Mouse (Mus musculus) E14TG2a.4 (cell line): ENCODE data around the gene 9930022D16Rik.

ENCODE experiments used
- H3K27me3 ChIP-seq: 2 replicates; pipeline ENCODE4 v1.6.1; 2014; ENCODE audit warnings: low read length, control low read depth; ENCODE audit not compliant: insufficient read depth
- H3K36me3 ChIP-seq: 2 replicates; pipeline ENCODE4 v1.6.1; 2014; ENCODE audit warnings: low read length, control low read depth; ENCODE audit not compliant: insufficient read depth
- H3K4me1 ChIP-seq: replicated peaks from 2 replicates; pipeline ENCODE4 v1.6.1; 2014; ENCODE audit warnings: low read depth, low read length, control low read depth
- H3K4me3 ChIP-seq: replicated peaks from 2 replicates; pipeline ENCODE4 v1.5.1; 2014; ENCODE audit warnings: mild to moderate bottlenecking, low read length
- H3K9me3 ChIP-seq: 2 replicates; pipeline ENCODE4 v1.6.1; 2014; ENCODE audit warnings: low read length, control low read depth
- CTCF ChIP-seq: conservative IDR thresholded peaks from 2 replicates; pipeline ENCODE4 v1.5.1; 2014; ENCODE audit warnings: low read length
- NANOG ChIP-seq: IDR thresholded peaks from 2 replicates; pipeline ENCODE4 v1.6.1; 2014; ENCODE audit warnings: borderline replicate concordance, low read length, mixed read lengths
- POU5F1 ChIP-seq: IDR thresholded peaks from 2 replicates; pipeline ENCODE4 v1.6.1; 2014; ENCODE audit warnings: low read length, borderline replicate concordance

The 9930022D16Rik gene

DNA sequence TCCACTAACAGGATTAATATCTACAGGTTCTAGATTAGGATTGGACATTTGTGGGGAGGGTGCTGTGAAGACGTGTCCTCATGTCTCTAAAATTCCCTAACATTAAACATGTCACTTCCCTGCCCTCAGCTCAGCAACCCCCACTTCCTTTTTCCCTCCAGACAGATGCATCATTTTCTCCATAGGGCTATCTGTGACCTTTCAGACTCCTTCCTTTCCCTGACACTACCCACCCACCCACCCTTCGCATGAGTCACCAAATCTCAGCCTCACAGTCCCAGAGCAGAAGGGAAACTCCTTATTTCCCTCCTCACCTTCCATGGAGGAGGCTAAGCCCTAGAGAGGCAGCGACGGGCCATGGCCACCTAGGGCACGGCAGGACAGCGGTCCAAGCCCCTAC, at the start of gene 9930022D16Rik:
TSS of gene 9930022D16Rik (plus strand) at position 301 of the 400 bp plus-strand sequence.
- no peaks in the 10 kb centered on the region for H3K9me3 ChIP-seq
- H3K36me3 ChIP-seq = no peaks in the 10 kb centered on the region
- no peak for TF ChIP-seq CTCF
- TF ChIP-seq NANOG = no peak
- no peak for TF ChIP-seq POU5F1
- no peak within 1 kb of the TSS for H3K4me3 ChIP-seq
- 0 out of 2 replicates have a peak, but pooled peaks cover 2% of the 10 kb centered on the region for H3K27me3 ChIP-seq
- H3K4me1 ChIP-seq = no peaks in the 10 kb centered on the region

DNA sequence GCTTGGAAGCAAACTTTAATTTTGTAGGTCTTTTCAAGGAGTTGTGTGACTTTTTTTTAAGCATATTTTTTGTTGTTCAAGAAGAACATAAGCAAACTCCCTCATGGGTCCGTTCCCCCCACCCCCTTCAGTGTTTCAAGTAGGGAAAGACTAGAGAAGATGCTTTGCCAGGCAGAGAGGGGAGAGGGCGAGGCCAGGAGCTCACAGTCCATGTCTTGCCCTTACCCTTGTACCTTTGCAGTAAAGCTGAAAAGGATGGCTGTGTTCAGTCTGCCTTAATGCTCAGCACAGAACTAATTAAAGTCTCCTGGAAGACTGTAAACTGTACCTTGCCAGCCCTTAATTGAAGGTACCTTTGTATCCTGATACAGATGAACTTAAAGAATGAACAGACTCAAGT, 49.4 kb upstream of the 9930022D16Rik start:
- H3K4me1 ChIP-seq = peaks cover 81% of the 10 kb centered on the region
- no peaks in the 10 kb centered on the region for H3K27me3 ChIP-seq
- H3K36me3 ChIP-seq = peaks cover 51% of the 10 kb centered on the region
- no peaks in the 10 kb centered on the region for H3K9me3 ChIP-seq
- TF ChIP-seq NANOG (no peak), POU5F1 (no peak), CTCF (no peak)
- H3K4me3 ChIP-seq = peak overlapping the region; percentile 94

DNA sequence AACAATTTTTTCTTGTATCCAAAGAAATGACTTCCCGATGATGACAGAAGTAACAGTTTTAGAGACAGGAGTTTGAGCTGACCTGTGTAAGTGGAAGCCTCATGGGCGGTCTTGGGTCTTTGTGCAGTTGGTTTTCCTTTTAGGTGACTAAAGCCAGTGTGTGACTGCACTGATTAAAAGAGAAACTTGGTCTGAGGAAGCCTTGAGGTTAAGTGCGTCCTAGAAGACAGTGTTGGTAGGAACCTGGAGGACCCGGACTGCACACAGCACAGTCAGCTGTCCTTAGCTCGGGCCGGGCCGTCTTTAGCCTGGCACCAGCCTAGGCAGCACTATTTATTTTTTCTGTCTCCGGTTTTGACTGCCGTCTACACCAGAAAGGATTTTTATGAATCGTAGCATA, 48.8 kb upstream of the 9930022D16Rik start:
- peaks cover 56% of the 10 kb centered on the region for H3K36me3 ChIP-seq
- H3K4me1 ChIP-seq = peaks cover 81% of the 10 kb centered on the region
- no peak overlapping the region for H3K4me3 ChIP-seq
- H3K27me3 ChIP-seq = no peaks in the 10 kb centered on the region
- TF ChIP-seq POU5F1 (no peak), NANOG (no peak), CTCF (no peak)
- no peaks in the 10 kb centered on the region for H3K9me3 ChIP-seq

DNA sequence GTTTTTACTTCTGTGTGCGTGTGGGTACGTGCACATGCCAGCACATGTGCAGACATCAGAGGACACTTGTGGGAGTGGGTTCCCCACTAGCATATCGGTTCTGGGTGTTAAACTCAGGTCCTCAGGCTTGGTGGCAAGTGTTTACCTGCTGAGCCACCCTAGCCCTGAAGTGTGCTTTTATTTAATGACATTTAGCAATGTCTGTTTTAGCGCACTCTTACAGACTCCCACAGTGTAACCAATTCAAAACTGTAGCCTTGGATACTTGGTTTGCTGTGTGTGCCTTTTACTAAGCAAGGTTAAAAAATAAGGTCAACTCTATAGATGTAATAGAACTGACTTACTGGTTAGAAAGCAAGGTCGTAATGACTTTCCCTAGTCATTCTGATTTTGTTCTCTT, 47.9 kb upstream of the 9930022D16Rik start:
- Histone ChIP-seq H3K36me3 (peaks cover 56% of the 10 kb centered on the region), H3K4me1 (peaks cover 79% of the 10 kb centered on the region), H3K27me3 (no peaks in the 10 kb centered on the region), H3K9me3 (no peaks in the 10 kb centered on the region), H3K4me3 (no peak overlapping the region)
- TF ChIP-seq CTCF = no peak
- TF ChIP-seq NANOG = no peak
- no peak for TF ChIP-seq POU5F1

DNA sequence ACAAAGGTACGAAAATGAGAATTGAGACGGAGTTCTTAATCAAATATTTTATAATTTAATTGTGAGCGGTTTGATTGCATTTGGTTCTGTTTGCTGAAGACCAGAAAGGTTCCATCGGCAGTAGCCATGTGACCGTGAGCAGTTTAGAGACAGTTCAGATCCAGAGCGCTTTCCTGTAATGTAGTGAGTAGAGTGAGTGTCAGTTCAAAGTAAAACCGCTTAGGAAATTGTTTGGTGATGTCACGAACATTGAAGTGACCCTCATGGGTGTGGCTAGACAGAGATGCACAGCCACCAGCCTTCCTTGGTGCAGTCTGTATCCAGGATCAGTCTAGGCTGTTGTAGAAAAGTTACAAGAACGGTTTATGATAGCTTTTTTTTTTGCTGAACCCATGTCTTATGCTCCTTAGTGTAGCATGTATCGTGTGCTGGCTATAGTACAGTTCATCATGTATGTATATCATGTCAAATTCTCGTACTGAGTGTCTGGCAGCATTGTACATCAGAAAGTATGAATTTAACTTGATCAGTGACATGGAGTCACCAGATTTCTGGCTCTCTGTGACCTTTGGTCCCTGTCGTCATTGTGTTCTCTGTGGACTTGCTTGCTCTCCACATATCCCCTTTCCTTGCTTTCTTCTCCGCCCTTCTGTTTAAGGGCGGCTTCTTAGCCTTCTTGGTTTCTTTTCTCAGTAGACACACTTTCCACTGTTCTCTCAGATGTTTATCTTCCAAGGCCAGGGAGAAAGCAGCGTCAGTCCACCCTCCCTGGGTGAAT, 46.7 kb upstream of the 9930022D16Rik start:
- Histone ChIP-seq H3K27me3 (no peaks in the 10 kb centered on the region), H3K9me3 (no peaks in the 10 kb centered on the region), H3K36me3 (peaks cover 61% of the 10 kb centered on the region), H3K4me1 (peaks cover 78% of the 10 kb centered on the region), H3K4me3 (no peak overlapping the region)
- TF ChIP-seq CTCF (no peak), POU5F1 (no peak)

DNA sequence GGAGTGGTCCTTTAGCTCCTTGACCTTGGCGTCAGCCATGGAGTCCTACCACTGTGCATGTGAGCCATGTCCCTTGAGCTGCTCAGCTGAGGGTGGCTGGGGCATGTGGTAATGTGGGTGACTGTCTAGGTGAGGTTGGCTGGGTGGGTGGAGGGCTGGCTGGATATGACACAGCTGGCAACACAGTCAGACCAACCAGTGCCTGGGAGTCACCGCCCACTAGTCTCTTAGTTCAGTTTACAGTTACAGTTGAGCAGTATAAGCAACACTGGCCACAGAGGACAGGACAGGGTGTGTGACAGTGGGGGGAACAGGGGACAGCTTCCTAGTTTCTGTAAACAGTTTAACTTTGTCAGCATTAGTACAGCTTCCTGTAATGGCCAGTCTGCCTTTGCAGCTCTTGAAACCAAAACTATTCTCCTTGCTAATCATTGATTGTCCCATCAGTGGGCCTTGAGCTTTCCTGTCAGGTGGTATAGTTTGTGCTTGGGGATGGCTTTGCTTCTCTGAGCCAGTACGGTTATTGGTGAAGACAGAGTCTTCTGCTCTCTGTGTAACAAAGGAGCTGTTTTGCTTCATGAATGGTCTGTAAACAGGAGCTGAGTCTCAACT, 44.6 kb upstream of the 9930022D16Rik start:
- TF ChIP-seq CTCF (no peak), NANOG (no peak), POU5F1 (no peak)
- Histone ChIP-seq H3K4me3 (no peak overlapping the region), H3K9me3 (no peaks in the 10 kb centered on the region), H3K4me1 (peaks cover 86% of the 10 kb centered on the region), H3K27me3 (no peaks in the 10 kb centered on the region), H3K36me3 (peaks cover 66% of the 10 kb centered on the region)

DNA sequence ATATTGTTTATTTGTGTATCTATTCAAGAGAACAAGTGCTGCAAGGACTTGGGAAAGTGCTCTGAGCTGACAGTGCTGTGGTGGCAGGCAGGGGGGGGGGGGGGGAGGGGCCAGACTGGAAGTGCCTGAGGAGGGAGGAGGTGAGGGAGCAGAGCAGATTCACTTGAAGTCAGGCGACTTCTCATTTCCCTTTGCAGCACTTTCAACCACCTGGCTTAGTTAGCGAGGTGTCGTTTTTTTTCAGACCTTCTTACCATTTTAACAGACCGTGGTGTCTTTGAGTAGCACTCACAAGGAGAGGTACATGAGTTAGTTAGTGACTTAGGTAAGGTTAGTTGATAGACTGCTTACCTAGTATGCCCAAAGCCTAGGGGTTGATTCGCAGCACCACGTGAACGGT, 38.3 kb upstream of the 9930022D16Rik start:
- no peaks in the 10 kb centered on the region for H3K9me3 ChIP-seq
- H3K4me3 ChIP-seq = no peak overlapping the region
- H3K27me3 ChIP-seq = no peaks in the 10 kb centered on the region
- peaks cover 65% of the 10 kb centered on the region for H3K4me1 ChIP-seq
- peaks cover 26% of the 10 kb centered on the region; the same call in 1 of the 2 replicates for H3K36me3 ChIP-seq
- no peak for TF ChIP-seq POU5F1

DNA sequence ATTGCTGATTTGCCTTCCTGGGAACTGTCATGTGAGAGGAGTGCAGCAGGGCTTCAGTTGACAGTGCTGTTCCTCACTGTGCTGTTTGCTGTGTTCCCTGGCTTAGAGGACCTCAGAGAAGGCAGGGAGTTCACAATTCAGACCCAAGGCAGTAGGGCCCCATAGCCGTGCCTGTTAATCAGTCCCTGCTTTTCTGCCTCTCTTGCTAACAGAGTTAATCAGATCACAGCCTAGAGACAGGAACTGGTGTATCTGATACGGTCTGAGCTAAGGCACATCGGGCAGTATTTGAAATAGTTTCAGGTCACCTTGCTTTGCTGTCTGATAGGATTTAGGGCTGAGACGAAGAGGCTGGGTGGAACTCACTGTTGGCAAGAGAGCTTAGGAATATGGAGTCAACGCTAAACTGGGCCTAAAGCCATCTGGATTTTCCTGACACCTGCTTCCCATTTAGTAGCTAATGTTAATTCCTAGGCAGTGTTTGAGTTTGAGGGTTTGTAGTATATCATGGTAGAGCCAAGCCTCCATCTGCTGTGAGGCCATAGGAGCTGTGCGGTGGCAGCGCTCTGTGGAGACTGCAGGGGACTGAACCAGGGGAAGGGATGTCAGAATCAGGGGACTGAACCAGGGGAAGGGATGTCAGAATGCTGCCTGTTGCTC, 37.1 kb upstream of the 9930022D16Rik start:
- Histone ChIP-seq H3K36me3 (peaks cover 26% of the 10 kb centered on the region; the same call in 1 of the 2 replicates), H3K27me3 (no peaks in the 10 kb centered on the region), H3K9me3 (no peaks in the 10 kb centered on the region), H3K4me1 (peaks cover 57% of the 10 kb centered on the region), H3K4me3 (no peak overlapping the region)
- TF ChIP-seq POU5F1 (no peak), CTCF (no peak), NANOG (no peak)
